Mouse (Mus musculus) heart, embryonic 10.5 days (tissue): Measurements from ENCODE around the gene Smap2. TPM values are rescaled to one million over a fixed set of nuclear protein-coding genes. Genes with fewer than 3 reads are reported as not detected.

Experiments used
- DNase-seq: peaks from one replicate; pipeline ENCODE4 v3.0.0-alpha.2; 2017; ENCODE audit warnings: low spot score
- H3K27ac ChIP-seq: fragments of 300-500 bp; sonication (generic); 2 replicates; pipeline ENCODE4 v1.5.1; 2016; ENCODE audit warnings: mild to moderate bottlenecking
- H3K27me3 ChIP-seq: fragments of 300-500 bp; sonication (generic); 2 replicates; pipeline ENCODE4 v1.6.1; 2016; ENCODE audit warnings: mild to moderate bottlenecking; ENCODE audit not compliant: poor library complexity, insufficient read depth, severe bottlenecking
- H3K36me3 ChIP-seq: fragments of 300-500 bp; sonication (generic); 2 replicates; pipeline ENCODE4 v1.6.1; 2016; ENCODE audit warnings: mild to moderate bottlenecking, moderate library complexity
- H3K4me1 ChIP-seq: fragments of 300-500 bp; sonication (generic); 2 replicates; pipeline ENCODE4 v1.6.1; 2016; ENCODE audit warnings: mild to moderate bottlenecking
- H3K4me3 ChIP-seq: fragments of 300-500 bp; sonication (generic); 2 replicates; pipeline ENCODE4 v1.5.1; 2016; ENCODE audit warnings: mild to moderate bottlenecking, moderate library complexity
- H3K9me3 ChIP-seq: fragments of 300-500 bp; sonication (generic); 2 replicates; pipeline ENCODE4 v1.6.1; 2016; ENCODE audit warnings: mild to moderate bottlenecking, moderate library complexity
- WGBS: fragments of 180-500 bp; shearing (Covaris S2); methylation state at CpG from one replicate; pipeline ENCODE4 v1.1.7; 2016; 5-methylcytosine and 5-hydroxymethylcytosine counted together
- polyA plus RNA-seq: library from polyadenylated mRNA; unstranded; fragments of >200 nt; fragmentation: Nextera tagmentation; extraction: Ambion mirVana; gene quantifications from 2 replicates; pipeline ENCODE4 v1.2.1, GENCODE M21; 2016

Smap2 gene
- polyA plus RNA-seq, 1 experiment from 2014 or later: 18.6 TPM

- Histone ChIP-seq H3K27ac (peak within 1 kb of the TSS; percentile 67), H3K9me3 (no peaks in the 10 kb centered on the region), H3K4me3 (peak within 1 kb of the TSS; percentile 65), H3K36me3 (no peaks in the 10 kb centered on the region), H3K27me3 (peaks cover 33% of the 10 kb centered on the region), H3K4me1 (peaks cover 27% of the 10 kb centered on the region)
- no peak for DNase-seq
- 3% methylated on average over 46 of the region's 46 CpGs for WGBS
These were observed 22.5 kb upstream of the Smap2 start, which contains the start of gene Col9a2 for GRCm38 (mm10) chr4:121039331-121040115. Gene Col9a2, plus strand, starts transcription at chr4:121039385.

- H3K36me3 ChIP-seq: no peaks in the 10 kb centered on the region
- DNase-seq: no peak
- no peak overlapping the region for H3K4me3 ChIP-seq
- 79% methylated on average over 2 of the region's 2 CpGs for WGBS
- 0 out of 2 replicates have a peak, but pooled peaks cover 5% of the 10 kb centered on the region for H3K4me1 ChIP-seq
- no peak overlapping the region for H3K27ac ChIP-seq
- H3K9me3 ChIP-seq: no peaks in the 10 kb centered on the region
- peaks cover 5% of the 10 kb centered on the region for H3K27me3 ChIP-seq
These were observed 16.0 kb upstream of the Smap2 start for GRCm38 (mm10) chr4:121033006-121033405.

DNA sequence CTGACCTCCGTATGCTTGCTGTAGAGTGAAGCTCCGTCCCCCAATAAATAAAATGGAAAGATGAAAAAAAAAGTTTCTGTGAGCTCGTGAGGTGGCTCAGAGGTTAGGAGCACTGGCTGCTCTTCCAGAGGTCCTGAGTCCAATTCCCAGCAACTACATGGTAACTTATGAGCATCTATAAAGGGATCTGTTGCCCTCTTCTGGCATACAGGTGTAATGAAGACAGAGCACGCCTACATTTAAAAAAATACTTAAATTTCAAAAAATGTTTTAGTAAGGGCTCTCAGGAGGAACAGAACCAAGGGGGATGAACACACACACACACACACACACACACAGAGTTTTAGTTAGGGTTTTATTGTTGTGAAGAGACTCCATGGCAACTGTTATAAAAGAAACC lies 14.4 kb upstream of the Smap2 start:
- no peaks in the 10 kb centered on the region for H3K36me3 ChIP-seq
- DNase-seq: no peak
- no peaks in the 10 kb centered on the region for H3K27me3 ChIP-seq
- H3K27ac ChIP-seq: no peak overlapping the region
- no peak overlapping the region for H3K4me3 ChIP-seq
- no peaks in the 10 kb centered on the region for H3K9me3 ChIP-seq
- 64% methylated on average over 4 of the region's 4 CpGs for WGBS
- 0 out of 2 replicates have a peak, but pooled peaks cover 5% of the 10 kb centered on the region for H3K4me1 ChIP-seq

DNA sequence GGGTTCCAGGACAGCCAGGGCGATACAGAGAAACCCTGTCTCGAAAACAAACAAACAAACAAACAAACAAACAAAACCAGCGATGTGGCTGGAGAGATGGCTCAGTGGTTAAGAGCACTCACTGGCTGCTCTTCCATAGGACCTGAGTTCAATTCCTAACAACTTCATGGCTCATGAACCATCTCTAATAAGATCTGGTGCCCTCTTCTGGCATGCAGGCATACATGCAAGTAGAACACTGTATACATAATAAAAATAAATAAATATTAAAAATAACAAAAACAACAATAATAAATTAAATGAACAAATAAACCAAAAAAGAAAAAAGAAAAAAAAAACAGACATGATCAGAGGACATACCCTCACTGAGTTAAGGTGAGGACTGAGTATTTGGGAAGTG lies 12.6 kb upstream of the Smap2 start:
- WGBS: 73% methylated on average over 3 of the region's 3 CpGs
- Histone ChIP-seq H3K4me1 (0 out of 2 replicates have a peak, but pooled peaks cover 5% of the 10 kb centered on the region), H3K27ac (no peak overlapping the region), H3K9me3 (no peaks in the 10 kb centered on the region), H3K4me3 (no peak overlapping the region), H3K36me3 (no peaks in the 10 kb centered on the region), H3K27me3 (no peaks in the 10 kb centered on the region)
- no peak for DNase-seq

DNA sequence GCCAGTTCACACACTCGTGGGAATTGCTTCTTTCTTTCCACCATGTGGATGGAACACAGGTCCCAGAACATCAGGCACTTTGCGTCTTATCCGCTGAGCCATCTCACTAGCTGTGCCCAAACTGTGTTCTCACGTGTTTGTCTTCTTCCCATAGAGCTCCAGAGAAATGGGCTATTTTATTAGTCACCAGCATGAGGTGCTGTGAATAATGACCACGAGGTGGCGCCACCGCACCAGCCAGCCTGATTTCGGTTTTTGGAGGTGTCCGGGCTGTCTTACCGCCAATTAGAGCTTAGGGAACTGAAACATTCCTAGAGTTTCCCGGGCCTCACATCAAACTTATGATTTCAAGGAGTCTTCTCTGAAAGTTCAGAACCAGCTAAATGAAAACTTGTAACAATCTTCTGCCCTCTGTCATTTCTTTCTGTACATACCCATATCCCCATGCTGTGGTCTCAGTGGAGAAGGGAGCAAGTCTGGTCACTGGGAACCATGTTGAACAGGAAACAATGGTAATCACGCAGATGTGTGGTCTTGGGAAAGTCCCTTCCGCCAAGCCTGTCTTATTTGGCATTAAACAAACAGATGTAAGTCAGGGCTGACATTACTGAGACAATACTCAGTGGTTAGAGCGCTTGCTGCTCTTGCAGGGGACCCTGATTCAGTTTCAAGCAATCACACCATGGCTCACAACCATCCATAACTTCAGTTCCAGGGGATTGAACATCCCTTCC lies 11.8 kb upstream of the Smap2 start:
- H3K9me3 ChIP-seq: no peaks in the 10 kb centered on the region
- WGBS: 31% methylated on average over 14 of the region's 14 CpGs
- H3K27ac ChIP-seq: no peak overlapping the region
- H3K4me1 ChIP-seq: 0 out of 2 replicates have a peak, but pooled peaks cover 2% of the 10 kb centered on the region
- H3K36me3 ChIP-seq: no peaks in the 10 kb centered on the region
- H3K27me3 ChIP-seq: no peaks in the 10 kb centered on the region
- no peak overlapping the region for H3K4me3 ChIP-seq
- peak; percentile 86 for DNase-seq

DNA sequence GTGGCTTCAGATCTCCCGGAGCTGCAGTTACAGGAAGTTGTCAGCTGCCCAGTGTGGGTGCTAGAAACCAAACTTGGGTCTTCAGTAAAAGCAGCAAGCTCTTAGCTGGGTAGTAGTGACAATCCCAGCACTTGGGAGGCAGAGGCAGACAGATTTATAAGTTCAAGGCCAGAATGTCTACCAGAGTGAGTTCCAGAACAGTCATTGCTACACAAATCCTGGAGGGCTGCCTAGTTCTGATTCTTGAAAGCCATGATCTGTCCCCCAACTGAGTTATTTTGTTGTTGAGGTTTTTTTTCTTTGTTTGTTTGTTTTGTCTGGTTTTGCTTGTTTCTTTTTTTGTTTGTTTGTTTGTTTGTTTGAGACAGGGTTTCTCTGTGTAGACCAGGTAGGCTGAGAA lies 11.1 kb upstream of the Smap2 start:
- Histone ChIP-seq H3K36me3 (no peaks in the 10 kb centered on the region), H3K4me3 (no peak overlapping the region), H3K9me3 (no peaks in the 10 kb centered on the region), H3K27ac (no peak overlapping the region), H3K4me1 (no peaks in the 10 kb centered on the region), H3K27me3 (no peaks in the 10 kb centered on the region)
- DNase-seq: no peak
- WGBS: 71% methylated on average over 1 of the region's 1 CpGs

DNA sequence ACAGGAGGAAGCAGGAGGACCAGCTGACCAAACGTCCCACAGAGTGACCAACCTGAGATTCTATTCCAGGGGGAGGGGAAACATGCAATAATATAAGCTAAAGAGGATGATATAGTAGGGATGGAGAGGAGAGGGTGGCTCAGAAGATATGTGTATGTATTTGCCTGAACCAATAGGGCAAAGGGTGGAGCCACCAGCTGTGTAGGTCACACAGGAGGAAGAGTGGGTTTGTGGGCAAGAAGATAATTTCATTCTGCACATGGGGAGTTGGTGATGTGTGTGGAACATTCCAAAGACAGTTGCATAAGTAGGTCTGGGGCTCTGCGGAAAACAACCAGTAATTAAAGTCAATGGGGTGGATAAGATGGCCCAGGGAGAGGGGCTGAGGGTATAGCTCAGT lies 8.6 kb upstream of the Smap2 start:
- Histone ChIP-seq H3K27me3 (no peaks in the 10 kb centered on the region), H3K4me3 (no peak overlapping the region), H3K36me3 (no peaks in the 10 kb centered on the region), H3K9me3 (no peaks in the 10 kb centered on the region), H3K27ac (no peak overlapping the region), H3K4me1 (peaks cover 20% of the 10 kb centered on the region)
- WGBS: 57% methylated on average over 2 of the region's 2 CpGs
- DNase-seq: no peak

GRCm38 (mm10) chr4:121023941-121024340 lies 6.9 kb upstream of the Smap2 start:
- Histone ChIP-seq H3K27me3 (no peaks in the 10 kb centered on the region), H3K36me3 (no peaks in the 10 kb centered on the region), H3K4me3 (no peak overlapping the region), H3K27ac (no peak overlapping the region), H3K9me3 (no peaks in the 10 kb centered on the region), H3K4me1 (peaks cover 22% of the 10 kb centered on the region)
- 85% methylated on average over 2 of the region's 2 CpGs for WGBS
- no peak for DNase-seq

GRCm38 (mm10) chr4:121023464-121023863 lies 6.4 kb upstream of the Smap2 start:
- H3K4me1 ChIP-seq: peaks cover 23% of the 10 kb centered on the region
- no peaks in the 10 kb centered on the region for H3K9me3 ChIP-seq
- WGBS: 85% methylated on average over 7 of the region's 7 CpGs
- no peak overlapping the region for H3K4me3 ChIP-seq
- no peaks in the 10 kb centered on the region for H3K36me3 ChIP-seq
- no peak overlapping the region for H3K27ac ChIP-seq
- DNase-seq: no peak
- H3K27me3 ChIP-seq: no peaks in the 10 kb centered on the region

- Histone ChIP-seq H3K9me3 (no peaks in the 10 kb centered on the region), H3K4me1 (peaks cover 29% of the 10 kb centered on the region), H3K27me3 (no peaks in the 10 kb centered on the region), H3K36me3 (no peaks in the 10 kb centered on the region), H3K27ac (peak overlapping the region; percentile 53; the same call in 1 of the 2 replicates), H3K4me3 (no peak overlapping the region)
- peak; percentile 84 for DNase-seq
These were observed 4.9 kb upstream of the Smap2 start for GRCm38 (mm10) chr4:121021911-121022310.

DNA sequence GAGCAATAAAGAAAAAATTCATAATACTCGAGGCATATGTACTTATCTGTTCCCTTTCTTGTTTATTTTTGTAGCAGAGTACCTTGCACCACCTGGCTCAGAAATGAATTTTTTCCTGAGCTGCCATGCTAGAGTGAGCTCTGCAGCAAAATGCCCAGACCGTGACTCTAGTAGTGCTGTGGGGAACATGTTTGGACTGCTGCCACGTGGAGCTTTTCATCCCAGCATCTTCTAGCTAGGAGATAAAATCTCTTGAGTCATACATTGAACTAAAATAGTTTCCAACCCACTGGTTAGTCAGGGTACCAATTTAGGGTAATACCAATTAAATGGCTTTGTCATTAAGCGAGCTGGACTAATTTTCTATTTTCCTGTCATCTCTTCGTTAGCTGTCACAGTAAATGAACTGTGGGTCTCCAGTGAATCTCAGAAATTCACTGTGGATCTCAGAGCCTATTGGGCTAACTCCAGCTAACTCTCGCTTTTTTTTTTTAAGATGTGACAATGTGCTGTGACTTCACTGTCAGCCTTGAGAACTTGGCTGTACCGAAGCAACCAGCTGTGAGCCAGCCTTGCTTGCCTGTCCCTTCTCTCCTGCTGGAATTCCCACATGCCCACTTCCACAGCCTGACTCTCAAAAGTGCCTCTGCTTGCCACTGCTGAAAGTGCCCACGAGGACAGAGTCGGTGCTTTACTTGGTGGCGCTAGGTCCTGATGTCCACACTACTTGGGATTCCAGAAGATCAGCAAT lies 3.2 kb upstream of the Smap2 start:
- H3K9me3 ChIP-seq: no peaks in the 10 kb centered on the region
- peaks cover 36% of the 10 kb centered on the region for H3K4me1 ChIP-seq
- no peaks in the 10 kb centered on the region for H3K36me3 ChIP-seq
- no peak for DNase-seq
- H3K4me3 ChIP-seq: no peak overlapping the region
- H3K27me3 ChIP-seq: no peaks in the 10 kb centered on the region
- H3K27ac ChIP-seq: no peak overlapping the region; the same call in 1 of the 2 replicates
- WGBS: 74% methylated on average over 10 of the region's 10 CpGs

DNA sequence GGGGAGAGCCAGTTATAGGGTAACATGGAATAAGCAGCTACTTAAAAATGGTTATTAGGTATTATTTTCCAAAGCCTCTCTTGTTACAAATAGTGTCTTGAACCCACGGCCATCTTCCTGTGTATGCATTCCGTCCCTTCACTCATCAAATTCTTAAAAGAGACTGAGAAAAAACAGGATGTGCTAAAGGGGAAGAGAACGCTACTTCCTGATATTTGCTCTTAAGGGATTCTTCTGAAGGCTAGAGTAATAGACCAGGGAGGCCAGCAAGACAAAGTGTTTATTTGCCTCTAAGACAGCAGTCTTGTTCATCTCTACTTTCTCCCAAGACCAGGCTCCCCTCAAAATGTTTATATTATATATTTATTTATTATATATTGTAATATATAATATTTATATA lies 1.2 kb upstream of the Smap2 start:
- WGBS: 75% methylated on average over 3 of the region's 3 CpGs
- Histone ChIP-seq H3K9me3 (no peaks in the 10 kb centered on the region), H3K27me3 (no peaks in the 10 kb centered on the region), H3K4me1 (peaks cover 40% of the 10 kb centered on the region), H3K4me3 (no peak overlapping the region), H3K27ac (no peak overlapping the region), H3K36me3 (no peaks in the 10 kb centered on the region)
- no peak for DNase-seq
